Mouse (Mus musculus) heart, adult 18-20 months (tissue): ENCODE measurements around the gene Nup50. TPM values are rescaled to one million over a fixed set of nuclear protein-coding genes. Genes with fewer than 3 reads are reported as not detected.
A peak's percentile ranks its signal among the peaks of the same experiment; 100 is the strongest.

Experiments
- DNase-seq, 2 experiments: peaks; one replicate each; pipeline ENCODE4 v3.0.0; 2021 to 2022; ENCODE audit warnings: mixed read lengths in 1 of 2
- microRNA-seq, 2 experiments: library from miRNA; unstranded; fragments of <30 nt; microRNA quantifications; one replicate each; pipeline ENCODE4 v1.2.0; 2022
- total RNA-seq, 2 experiments: library from RNA; stranded (reverse); gene quantifications; 2 replicates each; pipeline ENCODE4 v1.2.3; 2021

Nup50 gene
- total RNA-seq, 2 experiments from 2014 or later = 15.5 to 17.7 TPM

DNA sequence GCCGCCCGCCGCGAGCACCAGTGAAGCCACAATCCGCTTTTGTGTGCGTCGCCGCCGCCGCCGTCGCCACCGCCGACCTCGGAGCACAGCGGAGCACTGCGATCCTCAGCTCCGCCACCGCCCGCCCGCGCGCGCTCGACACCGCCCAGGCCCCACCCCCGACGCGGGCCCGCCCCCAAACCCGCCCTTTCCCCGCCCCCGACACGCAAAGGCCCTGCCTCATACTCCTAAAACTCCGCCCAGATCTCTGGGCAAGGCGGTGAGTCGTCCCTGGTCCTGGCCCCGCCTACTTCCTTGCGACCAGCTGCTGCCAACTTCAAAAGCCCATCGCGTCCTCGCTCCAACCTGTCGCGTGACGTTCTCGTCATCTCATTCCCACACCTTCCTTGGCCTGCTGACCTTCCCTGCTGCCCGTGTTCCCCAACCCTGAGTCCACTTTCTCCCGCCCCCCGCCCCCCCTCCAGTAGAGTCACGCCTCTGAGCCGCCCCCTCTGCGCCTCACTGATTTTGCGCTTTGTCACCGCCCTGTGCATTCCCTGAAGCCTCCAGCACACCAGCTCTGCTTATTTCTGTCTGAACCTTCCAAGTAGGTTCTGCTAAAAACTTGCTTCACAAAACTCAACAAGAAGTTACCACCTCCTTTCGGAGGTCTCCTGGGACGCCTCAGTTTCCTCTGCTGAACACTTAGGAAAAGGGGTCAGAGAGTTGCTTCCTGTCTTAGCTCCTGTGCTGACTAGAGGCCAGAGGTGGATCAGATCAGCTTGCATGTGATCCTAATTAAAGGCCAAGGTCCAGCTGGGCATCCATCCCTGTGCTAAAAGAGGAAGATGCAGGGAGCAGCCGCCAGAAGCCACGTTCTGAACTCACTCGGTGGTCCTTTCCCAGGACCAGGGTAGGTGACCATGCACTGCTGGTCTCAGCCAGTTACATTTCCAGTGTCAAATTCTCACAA, 64.9 kb downstream of the Nup50 start, which contains the start of gene 5031439G07Rik:
Gene 5031439G07Rik (minus strand): TSS at position 678 of the 952 bp plus-strand sequence.
- peak; percentile 93 to 97 for DNase-seq

DNA sequence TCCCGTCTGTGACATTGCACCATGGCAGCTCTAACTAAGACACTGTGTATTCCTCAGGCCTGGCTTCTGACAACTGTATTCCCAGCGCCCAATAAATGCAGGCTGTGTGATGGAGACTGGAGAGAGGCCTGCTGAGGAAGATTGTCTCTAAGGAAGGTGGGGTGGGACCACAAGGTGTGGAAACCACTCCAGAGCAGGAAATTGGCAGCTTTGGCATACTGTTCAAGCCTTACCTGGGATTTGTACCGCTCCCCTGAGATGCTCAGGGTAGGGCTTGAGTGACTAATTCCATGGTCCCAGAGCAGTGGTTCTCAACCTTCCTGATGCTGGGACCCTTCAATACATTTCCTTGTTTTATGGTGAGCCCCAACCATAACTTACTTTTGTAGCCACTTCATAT, 65.9 kb downstream of the Nup50 start:
- no peak for DNase-seq

DNA sequence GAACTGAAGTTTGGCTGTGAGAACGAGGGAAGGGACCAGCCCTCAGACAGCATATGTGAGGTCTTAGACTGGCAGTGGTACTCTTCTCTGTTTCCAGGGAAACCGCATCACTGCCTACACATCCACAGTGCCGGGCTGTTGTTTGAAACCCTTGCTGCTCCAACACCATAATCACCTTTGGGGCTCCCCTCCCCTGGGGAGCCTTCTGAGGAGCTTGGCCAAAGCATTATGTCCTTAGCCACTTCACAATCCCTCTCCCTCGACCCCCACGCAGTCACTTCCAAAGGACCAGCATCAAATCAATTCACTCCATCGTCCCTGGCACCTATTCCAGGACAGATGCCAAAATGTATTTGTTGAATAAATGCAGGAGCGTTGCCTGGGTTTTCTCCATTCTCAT, 66.6 kb downstream of the Nup50 start:
- no peak for DNase-seq

Small RNA genes within 50 kb of the gene (microRNA-seq; reads per million reads assigned to microRNA genes)
- 99.8 to 245 reads per million in 2 experiments for gene Mir1249

Other genes starting within 250 kb of the Nup50 start
- 1 to 10 TPM; 1.4 TPM for gene Arhgap8, start 203.4 kb upstream of the Nup50 start, total RNA-seq
- gene Phf21b, start 67.4 kb upstream of the Nup50 start, total RNA-seq = 1 to 10 TPM in 1 of 2 experiments, under 1 TPM in 1; 0.92 to 1.9 TPM
- gene Gm29666, start 3.4 kb upstream of the Nup50 start, total RNA-seq = under 1 TPM; 0.08 to 0.10 TPM
- gene 5031439G07Rik, start 65.1 kb downstream of the Nup50 start, total RNA-seq = 10 to 100 TPM; 30.6 to 34.7 TPM
- not detected for gene Upk3a, start 93.7 kb downstream of the Nup50 start, total RNA-seq
- gene Fam118a, start 105.5 kb downstream of the Nup50 start, total RNA-seq = 1 to 10 TPM; 7.3 to 8.2 TPM
- not detected for gene Smc1b, start 208.6 kb downstream of the Nup50 start, total RNA-seq
- not detected for gene Ribc2, start 208.7 kb downstream of the Nup50 start, total RNA-seq